Mouse (Mus musculus): ENCODE measurements around the gene Osbpl10. TPM values are rescaled to one million over a fixed set of nuclear protein-coding genes. Genes with fewer than 3 reads are reported as not detected.
A peak's percentile ranks its signal among the peaks of the same experiment; 100 is the strongest.

The Osbpl10 gene
- polyA plus RNA-seq, 1 experiment from 2014 or later, result 2.6 TPM

GRCm38 (mm10) chr9:115032786-115033185 is 54.4 kb downstream of the Osbpl10 start:
- Histone ChIP-seq H3K4me3 (ENCODE audit: low read length) (no peak overlapping the region), H3K9me3 (ENCODE audit: control insufficient read depth, low read length) (no peaks in the 10 kb centered on the region), H3K27me3 (ENCODE audit: control insufficient read depth, insufficient read depth, low read length) (no peaks in the 10 kb centered on the region), H3K36me3 (ENCODE audit: control insufficient read depth, insufficient read depth, low read length) (no peaks in the 10 kb centered on the region), H3K4me2 (replicated peaks; ENCODE audit: low read depth, low read length) (no peak overlapping the region), H3K4me1 (ENCODE audit: control insufficient read depth, insufficient read depth, low read length) (0 out of 2 replicates have a peak, but pooled peaks cover 6% of the 10 kb centered on the region), H3K27ac (ENCODE audit: low read depth, low read length) (no peak overlapping the region), H3K9ac (ENCODE audit: low read depth, low read length) (no peak overlapping the region)
- WGBS, result 93% methylated on average over 7 of the region's 7 CpGs
- no peak for ATAC-seq (ENCODE audit: low FRiP score, low TSS enrichment)

- Histone ChIP-seq H3K27ac (ENCODE audit: low read depth, low read length) (no peak overlapping the region), H3K36me3 (ENCODE audit: control insufficient read depth, insufficient read depth, low read length) (no peaks in the 10 kb centered on the region), H3K4me3 (ENCODE audit: low read length) (no peak overlapping the region), H3K4me1 (ENCODE audit: control insufficient read depth, insufficient read depth, low read length) (peaks cover 5% of the 10 kb centered on the region), H3K9ac (ENCODE audit: low read depth, low read length) (no peak overlapping the region), H3K4me2 (replicated peaks; ENCODE audit: low read depth, low read length) (no peak overlapping the region), H3K27me3 (ENCODE audit: control insufficient read depth, insufficient read depth, low read length) (no peaks in the 10 kb centered on the region), H3K9me3 (ENCODE audit: control insufficient read depth, low read length) (no peaks in the 10 kb centered on the region)
- 71% methylated on average over 6 of the region's 6 CpGs for WGBS
- ATAC-seq (ENCODE audit: low FRiP score, low TSS enrichment), result no peak
These were observed 55.9 kb downstream of the Osbpl10 start for GRCm38 (mm10) chr9:115034271-115034670.

- Histone ChIP-seq H3K27ac (ENCODE audit: low read depth, low read length) (no peak overlapping the region), H3K4me2 (replicated peaks; ENCODE audit: low read depth, low read length) (no peak overlapping the region), H3K4me3 (ENCODE audit: low read length) (no peak overlapping the region), H3K9me3 (ENCODE audit: control insufficient read depth, low read length) (no peaks in the 10 kb centered on the region), H3K9ac (ENCODE audit: low read depth, low read length) (no peak overlapping the region), H3K27me3 (ENCODE audit: control insufficient read depth, insufficient read depth, low read length) (no peaks in the 10 kb centered on the region), H3K36me3 (ENCODE audit: control insufficient read depth, insufficient read depth, low read length) (no peaks in the 10 kb centered on the region), H3K4me1 (ENCODE audit: control insufficient read depth, insufficient read depth, low read length) (no peaks in the 10 kb centered on the region; the same call in none of the 2 replicates)
- WGBS, result 71% methylated on average over 7 of the region's 7 CpGs
- no peak for ATAC-seq (ENCODE audit: low FRiP score, low TSS enrichment)
These were observed 56.4 kb downstream of the Osbpl10 start for GRCm38 (mm10) chr9:115034788-115035187.

DNA sequence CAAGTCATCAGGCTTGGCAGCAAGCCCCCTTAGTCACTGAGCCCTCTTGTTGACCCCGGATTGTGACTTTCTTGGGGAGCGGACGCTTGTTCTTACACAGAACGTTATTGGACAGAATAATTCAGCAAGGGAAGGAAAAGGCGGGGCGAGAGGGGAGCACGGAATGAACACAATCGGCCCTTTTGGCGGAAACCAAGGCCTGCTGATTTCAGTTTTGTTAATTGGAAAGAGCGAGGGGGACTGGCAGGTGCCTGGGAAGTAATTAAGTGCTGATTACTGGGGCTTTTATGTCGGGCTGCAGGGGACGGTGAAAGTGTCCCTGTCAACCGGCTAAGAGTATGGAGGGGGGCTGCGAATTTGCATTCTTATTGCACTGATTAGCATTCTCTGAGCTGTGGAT is 59.8 kb downstream of the Osbpl10 start:
- no peak overlapping the region for H3K4me3 ChIP-seq (ENCODE audit: low read length)
- H3K9ac ChIP-seq (ENCODE audit: low read depth, low read length), result no peak overlapping the region
- ATAC-seq (ENCODE audit: low FRiP score, low TSS enrichment), result no peak
- no peaks in the 10 kb centered on the region for H3K36me3 ChIP-seq (ENCODE audit: control insufficient read depth, insufficient read depth, low read length)
- no peak overlapping the region for H3K27ac ChIP-seq (ENCODE audit: low read depth, low read length)
- no peaks in the 10 kb centered on the region for H3K9me3 ChIP-seq (ENCODE audit: control insufficient read depth, low read length)
- no peaks in the 10 kb centered on the region; the same call in none of the 2 replicates for H3K4me1 ChIP-seq (ENCODE audit: control insufficient read depth, insufficient read depth, low read length)
- WGBS, result 22% methylated on average over 14 of the region's 14 CpGs
- H3K4me2 ChIP-seq (replicated peaks; ENCODE audit: low read depth, low read length), result no peak overlapping the region
- no peaks in the 10 kb centered on the region for H3K27me3 ChIP-seq (ENCODE audit: control insufficient read depth, insufficient read depth, low read length)

DNA sequence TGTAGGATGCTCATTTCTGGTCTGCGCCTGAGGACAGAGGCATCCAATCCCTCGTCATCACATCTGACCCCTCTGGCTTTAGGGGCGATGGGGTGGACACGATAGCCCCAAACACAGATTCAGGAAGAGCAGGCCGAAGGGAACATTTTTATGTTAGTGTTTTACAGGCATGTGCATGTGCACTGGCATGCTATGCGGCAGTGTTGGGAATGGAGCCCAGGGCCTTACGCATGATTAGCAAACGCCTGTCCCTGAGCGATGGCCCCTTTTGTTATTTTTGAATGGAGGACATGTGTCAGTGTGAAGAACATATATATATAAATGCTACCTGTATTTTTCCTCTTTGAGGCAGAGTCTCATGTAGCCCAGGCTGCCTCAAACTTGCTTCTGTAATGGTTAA is 60.3 kb downstream of the Osbpl10 start:
- H3K27ac ChIP-seq (ENCODE audit: low read depth, low read length), result no peak overlapping the region
- no peaks in the 10 kb centered on the region for H3K36me3 ChIP-seq (ENCODE audit: control insufficient read depth, insufficient read depth, low read length)
- H3K27me3 ChIP-seq (ENCODE audit: control insufficient read depth, insufficient read depth, low read length), result no peaks in the 10 kb centered on the region
- H3K9me3 ChIP-seq (ENCODE audit: control insufficient read depth, low read length), result no peaks in the 10 kb centered on the region
- ATAC-seq (ENCODE audit: low FRiP score, low TSS enrichment), result no peak
- H3K4me2 ChIP-seq (replicated peaks; ENCODE audit: low read depth, low read length), result no peak overlapping the region
- WGBS, result 79% methylated on average over 9 of the region's 9 CpGs
- H3K9ac ChIP-seq (ENCODE audit: low read depth, low read length), result no peak overlapping the region
- no peak overlapping the region for H3K4me3 ChIP-seq (ENCODE audit: low read length)
- H3K4me1 ChIP-seq (ENCODE audit: control insufficient read depth, insufficient read depth, low read length), result no peaks in the 10 kb centered on the region; the same call in none of the 2 replicates

DNA sequence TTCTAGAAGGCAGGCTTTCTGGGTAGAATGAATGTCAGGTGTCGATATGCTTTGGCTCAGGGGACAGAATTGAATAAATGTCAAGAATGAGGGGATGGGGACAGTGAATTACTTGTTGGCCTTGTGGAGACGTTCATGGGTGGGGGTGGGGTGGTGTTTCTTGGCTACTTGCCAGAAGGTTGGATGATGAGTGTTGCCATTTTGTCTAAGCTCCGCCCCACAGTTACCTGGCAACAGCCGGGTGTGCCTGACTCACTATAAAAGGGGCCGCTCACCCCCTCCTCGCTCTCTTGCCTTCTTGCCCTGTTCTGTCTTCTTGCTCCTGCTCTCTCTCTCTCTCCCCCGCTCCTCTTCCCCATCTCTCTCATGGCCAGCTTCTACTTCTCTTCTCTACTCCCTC is 60.9 kb downstream of the Osbpl10 start:
- Histone ChIP-seq H3K27ac (ENCODE audit: low read depth, low read length) (no peak overlapping the region), H3K4me2 (replicated peaks; ENCODE audit: low read depth, low read length) (no peak overlapping the region), H3K4me3 (ENCODE audit: low read length) (no peak overlapping the region), H3K9me3 (ENCODE audit: control insufficient read depth, low read length) (no peaks in the 10 kb centered on the region), H3K36me3 (ENCODE audit: control insufficient read depth, insufficient read depth, low read length) (no peaks in the 10 kb centered on the region), H3K9ac (ENCODE audit: low read depth, low read length) (no peak overlapping the region), H3K4me1 (ENCODE audit: control insufficient read depth, insufficient read depth, low read length) (peaks cover 1% of the 10 kb centered on the region), H3K27me3 (ENCODE audit: control insufficient read depth, insufficient read depth, low read length) (no peaks in the 10 kb centered on the region)
- WGBS, result 59% methylated on average over 7 of the region's 7 CpGs
- 0 out of 2 replicates have a peak, but pooled peaks have one; percentile 22 for ATAC-seq (ENCODE audit: low FRiP score, low TSS enrichment)

DNA sequence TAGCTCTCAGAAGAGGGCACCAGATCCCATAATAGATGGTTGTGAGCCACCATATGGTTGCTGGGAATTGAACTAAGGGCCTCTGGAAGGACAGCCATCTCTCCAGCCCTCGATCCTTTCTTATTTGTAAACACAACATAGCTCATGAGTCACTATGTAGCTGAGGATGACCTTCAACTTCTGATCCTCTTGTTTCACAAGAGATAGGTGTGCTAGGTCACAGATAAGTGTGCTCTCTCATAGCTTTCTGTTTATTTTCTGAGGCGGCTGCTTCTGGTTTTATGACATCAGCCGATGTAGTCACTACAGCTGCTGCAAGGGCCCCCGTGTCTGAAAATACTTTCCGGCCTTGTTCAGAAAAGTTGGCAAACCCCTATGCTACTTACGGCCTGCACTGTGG is 64.2 kb downstream of the Osbpl10 start:
- no peak overlapping the region for H3K27ac ChIP-seq (ENCODE audit: low read depth, low read length)
- H3K4me3 ChIP-seq (ENCODE audit: low read length), result no peak overlapping the region
- no peak for ATAC-seq (ENCODE audit: low FRiP score, low TSS enrichment)
- peaks cover 12% of the 10 kb centered on the region for H3K4me1 ChIP-seq (ENCODE audit: control insufficient read depth, insufficient read depth, low read length)
- no peak overlapping the region for H3K4me2 ChIP-seq (replicated peaks; ENCODE audit: low read depth, low read length)
- H3K27me3 ChIP-seq (ENCODE audit: control insufficient read depth, insufficient read depth, low read length), result no peaks in the 10 kb centered on the region
- H3K9ac ChIP-seq (ENCODE audit: low read depth, low read length), result no peak overlapping the region
- H3K9me3 ChIP-seq (ENCODE audit: control insufficient read depth, low read length), result no peaks in the 10 kb centered on the region
- no peaks in the 10 kb centered on the region for H3K36me3 ChIP-seq (ENCODE audit: control insufficient read depth, insufficient read depth, low read length)
- 88% methylated on average over 6 of the region's 6 CpGs for WGBS

DNA sequence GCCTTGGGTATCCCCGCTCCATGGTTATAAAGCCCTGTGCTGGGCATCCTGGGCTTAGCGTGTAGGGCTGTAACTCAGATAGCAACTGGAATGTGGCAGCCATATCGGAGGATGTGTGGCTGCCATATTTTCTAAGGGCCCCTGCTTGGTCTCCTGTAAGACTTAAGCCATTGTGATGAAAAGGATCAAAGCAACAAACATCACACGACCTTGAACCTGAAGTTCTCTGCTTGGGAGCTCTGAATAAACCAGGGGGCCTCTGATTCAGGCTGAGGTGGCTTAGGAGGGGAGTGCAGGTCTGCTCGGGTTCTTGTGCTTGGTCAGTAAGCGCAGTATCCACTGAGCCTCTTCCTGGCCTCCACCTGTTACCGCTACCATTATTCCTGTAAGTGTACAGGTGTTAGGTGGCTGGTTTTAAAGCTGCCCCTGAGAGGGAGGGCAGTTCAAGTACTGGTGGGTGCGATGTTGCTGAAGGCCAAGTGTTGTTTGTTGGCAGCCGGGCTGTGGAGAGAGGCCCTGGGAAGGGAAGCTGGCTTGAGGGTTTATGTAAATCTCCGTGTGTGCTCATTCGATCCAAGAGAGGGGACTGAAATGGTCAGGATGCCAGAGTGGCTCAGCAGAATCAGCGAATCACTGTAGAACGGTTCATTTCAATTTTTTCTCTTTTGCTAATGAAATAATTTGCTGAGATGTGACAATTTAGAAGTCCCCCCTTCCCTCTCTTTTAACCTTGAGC is 64.8 kb downstream of the Osbpl10 start:
- Histone ChIP-seq H3K4me2 (replicated peaks; ENCODE audit: low read depth, low read length) (no peak overlapping the region), H3K9ac (ENCODE audit: low read depth, low read length) (no peak overlapping the region), H3K4me1 (ENCODE audit: control insufficient read depth, insufficient read depth, low read length) (peaks cover 14% of the 10 kb centered on the region), H3K27ac (ENCODE audit: low read depth, low read length) (no peak overlapping the region), H3K4me3 (ENCODE audit: low read length) (no peak overlapping the region), H3K9me3 (ENCODE audit: control insufficient read depth, low read length) (no peaks in the 10 kb centered on the region), H3K27me3 (ENCODE audit: control insufficient read depth, insufficient read depth, low read length) (no peaks in the 10 kb centered on the region), H3K36me3 (ENCODE audit: control insufficient read depth, insufficient read depth, low read length) (no peaks in the 10 kb centered on the region)
- 86% methylated on average over 13 of the region's 13 CpGs for WGBS
- no peak for ATAC-seq (ENCODE audit: low FRiP score, low TSS enrichment)

GRCm38 (mm10) chr9:115043881-115044770 is 65.8 kb downstream of the Osbpl10 start:
- 63% methylated on average over 8 of the region's 8 CpGs for WGBS

More at GRCm38 (mm10) chr9:115043881-115044770, 65.8 kb downstream of the Osbpl10 start:
- Histone ChIP-seq H3K4me1 (ENCODE audit: control insufficient read depth, insufficient read depth, low read length) (peaks cover 16% of the 10 kb centered on the region; the same call in 1 of the 2 replicates), H3K27me3 (ENCODE audit: control insufficient read depth, insufficient read depth, low read length) (no peaks in the 10 kb centered on the region), H3K27ac (ENCODE audit: low read depth, low read length) (peak overlapping the region; percentile 42; the same call in 1 of the 2 replicates), H3K36me3 (ENCODE audit: control insufficient read depth, insufficient read depth, low read length) (no peaks in the 10 kb centered on the region), H3K9ac (ENCODE audit: low read depth, low read length) (no peak overlapping the region), H3K9me3 (ENCODE audit: control insufficient read depth, low read length) (no peaks in the 10 kb centered on the region), H3K4me3 (ENCODE audit: low read length) (no peak overlapping the region), H3K4me2 (replicated peaks; ENCODE audit: low read depth, low read length) (no peak overlapping the region)
- no peak for ATAC-seq (ENCODE audit: low FRiP score, low TSS enrichment)

Measured in kidney, embryonic 14.5 days (tissue).